In the genomic region with DNA sequence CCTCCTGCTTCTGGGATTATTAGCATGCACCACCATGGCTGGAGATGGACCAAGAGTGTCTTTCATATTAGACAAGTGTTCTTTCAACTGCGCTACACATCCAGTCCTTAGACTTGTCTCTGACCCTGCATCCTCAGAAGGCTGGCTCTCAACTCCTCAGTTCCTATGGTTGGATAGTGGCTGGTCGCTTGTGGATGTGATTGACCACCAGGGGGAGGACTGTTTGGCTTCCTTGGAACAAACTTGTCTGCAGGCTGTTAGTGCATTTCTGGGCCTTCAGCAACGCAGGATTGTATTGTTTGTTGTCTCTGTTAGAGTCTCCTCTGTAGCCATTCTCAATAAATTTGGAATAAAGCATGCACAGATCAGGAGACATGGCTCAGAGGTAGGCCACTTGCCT, we compare ENCODE assay signal across 9 mouse cellular contexts. TPM values are rescaled to one million over a fixed set of nuclear protein-coding genes. Genes with fewer than 3 reads are reported as not detected.
A peak's percentile ranks its signal among the peaks of the same experiment; 100 is the strongest.
DNase-seq lines count a peak whose midpoint lies in the region; ATAC-seq and TF ChIP-seq lines count a peak whose summit lies in the region.
"Had no signal": no experiment of that assay in that cellular context is flagged by ENCODE, and none has a peak within 500 bp of the region (broad histone marks: within the 10 kb centered on the region; RNA-seq: fewer than 3 reads in every experiment).

No protein-coding gene starts in this region.

- no peaks in the 10 kb centered on the region for H3K27me3 ChIP-seq in ES-Bruce4 (ENCODE audit: control insufficient read depth, insufficient read depth, low read length, poor library complexity, severe bottlenecking)
- H3K27me3 ChIP-seq in Patski = no peaks in the 10 kb centered on the region
- no peaks in the 10 kb centered on the region for H3K27me3 ChIP-seq in limb, embryonic 10.5 days (ENCODE audit: low read depth, poor library complexity, severe bottlenecking)
- H3K27me3 ChIP-seq: embryonic facial prominence, embryonic 15.5 days had no signal

- DNase-seq in layer of hippocampus, adult 2 months (ENCODE audit: low spot score in 2 of 2) = peak in 1 of 2 experiments; percentile 46
- DNase-seq in layer of hippocampus, adult 9-10 months (ENCODE audit: low spot score) = no peak
- DNase-seq in Patski (ENCODE audit: low read depth, low spot score) = no peak
- peak; percentile 67 for DNase-seq in embryo, embryonic 11 days
- peak; percentile 53 for DNase-seq in limb, embryonic 10.5 days (ENCODE audit: low spot score)
- DNase-seq in frontal cortex, postnatal 14 days (ENCODE audit: low spot score in 2 of 2) = no peak
- no peak for DNase-seq in thymus, postnatal 0 days (ENCODE audit: low spot score)

- CTCF ChIA-PET in Patski (lab: Charles Lee) = no interaction called here

- no peak overlapping the region for H3K4me3 ChIP-seq in layer of hippocampus, adult 2 months
- no peak overlapping the region for H3K4me3 ChIP-seq in ES-Bruce4 (ENCODE audit: low read depth, low read length)
- H3K4me3 ChIP-seq in limb, embryonic 10.5 days = no peak overlapping the region
- H3K4me3 ChIP-seq: embryonic facial prominence, embryonic 15.5 days had no signal

- H3K27ac ChIP-seq in layer of hippocampus, adult 2 months = no peak overlapping the region
- H3K27ac ChIP-seq in ES-Bruce4 (ENCODE audit: insufficient read depth, low read length) = no peak overlapping the region
- H3K27ac ChIP-seq in limb, embryonic 10.5 days = no peak overlapping the region
- H3K27ac ChIP-seq: embryonic facial prominence, embryonic 15.5 days had no signal

- ATAC-seq in Patski = no peak

- H3K36me3 ChIP-seq in ES-Bruce4 (ENCODE audit: control insufficient read depth, insufficient read depth, low read length, poor library complexity, severe bottlenecking) = no peaks in the 10 kb centered on the region
- H3K36me3 ChIP-seq in limb, embryonic 10.5 days = no peaks in the 10 kb centered on the region
- H3K36me3 ChIP-seq: embryonic facial prominence, embryonic 15.5 days had no signal

- in situ Hi-C loops in Patski (cut with MboI; ENCODE audit: low pct_unique_long_range_greater_than_20kb) = no loop called here

- WGBS in limb, embryonic 10.5 days = 57% methylated on average over 3 of the region's 3 CpGs

- H3K9ac ChIP-seq in ES-Bruce4 (ENCODE audit: low read depth, poor library complexity, severe bottlenecking) = no peak overlapping the region
- H3K9ac ChIP-seq: embryonic facial prominence, embryonic 15.5 days had no signal

- TF ChIP-seq CTCF in layer of hippocampus, adult 2 months (conservative IDR thresholded peaks at IDR 0.05) = peak; percentile 80
- peak; percentile 54 for TF ChIP-seq CTCF in ES-Bruce4 (IDR thresholded peaks at IDR 0.05; ENCODE audit: low read depth, low read length)
- peak; percentile 59 for TF ChIP-seq CTCF in Patski (IDR thresholded peaks at IDR 0.05)

- no peaks in the 10 kb centered on the region for H3K4me1 ChIP-seq in ES-Bruce4 (ENCODE audit: control insufficient read depth, insufficient read depth, low read length)
- H3K4me1 ChIP-seq in limb, embryonic 10.5 days = peaks cover 9% of the 10 kb centered on the region
- H3K4me1 ChIP-seq: embryonic facial prominence, embryonic 15.5 days had no signal

- TF ChIP-seq POLR2A in ES-Bruce4 (IDR thresholded peaks at IDR 0.05; ENCODE audit: insufficient read depth, low read length) = no peak

- POLR2A ChIA-PET in Patski (lab: Charles Lee) = no interaction called here

- no peak for TF ChIP-seq EP300 in ES-Bruce4 (IDR thresholded peaks at IDR 0.05; ENCODE audit: insufficient read depth, low read depth, low read length)

- H3K9me3 ChIP-seq in ES-Bruce4 (replicated peaks; ENCODE audit: control insufficient read depth, insufficient read depth, low read length, poor library complexity, severe bottlenecking) = peaks cover 14% of the 10 kb centered on the region
- H3K9me3 ChIP-seq in limb, embryonic 10.5 days (replicated peaks) = no peaks in the 10 kb centered on the region
- H3K9me3 ChIP-seq: embryonic facial prominence, embryonic 15.5 days had no signal

RNA-seq across cellular contexts. Expression of a gene that starts 55.4 kb away (rescaled TPM):
- total RNA-seq in layer of hippocampus, adult 2 months (2021) = 100 to 1,000 TPM; 102 TPM
- polyA plus RNA-seq in ES-Bruce4 (2011; ENCODE audit: insufficient read depth, insufficient read length, low read depth, missing spikeins) (29.2 and 30.0 TPM in 2 replicates), Patski (2021) (96.8 TPM)
- polyA plus RNA-seq in limb, embryonic 10.5 days (2016; fragmentation: Nextera tagmentation; extraction: Ambion mirVana) = 43.3 and 53.2 TPM in 2 replicates
- polyA plus RNA-seq in thymus, postnatal 0 days (2015; fragmentation: Nextera tagmentation; extraction: Ambion mirVana) = 4.9 and 5.1 TPM in 2 replicates

Comparison
In these comparisons a context has a peak if more than half of its experiments do, and no peak if none do; other contexts are left out.
1. DNase-seq: peak in embryo, embryonic 11 days (single experiment) and limb, embryonic 10.5 days (single experiment); none in layer of hippocampus, adult 9-10 months (single experiment), Patski (single experiment), frontal cortex, postnatal 14 days (0 of 2) and thymus, postnatal 0 days (single experiment).
2. Peak in every context shown above with its lines, with median percentiles within 50 percentile points of each other: CTCF ChIP-seq.